Mouse (Mus musculus): ENCODE measurements at regions not wholly inside any gene's neighbourhood (a gene's known extent, or its start where the extent isn't known, plus 50 kb on each side); places are given as distances from the start of the nearest gene placed in this dataset.

DNA sequence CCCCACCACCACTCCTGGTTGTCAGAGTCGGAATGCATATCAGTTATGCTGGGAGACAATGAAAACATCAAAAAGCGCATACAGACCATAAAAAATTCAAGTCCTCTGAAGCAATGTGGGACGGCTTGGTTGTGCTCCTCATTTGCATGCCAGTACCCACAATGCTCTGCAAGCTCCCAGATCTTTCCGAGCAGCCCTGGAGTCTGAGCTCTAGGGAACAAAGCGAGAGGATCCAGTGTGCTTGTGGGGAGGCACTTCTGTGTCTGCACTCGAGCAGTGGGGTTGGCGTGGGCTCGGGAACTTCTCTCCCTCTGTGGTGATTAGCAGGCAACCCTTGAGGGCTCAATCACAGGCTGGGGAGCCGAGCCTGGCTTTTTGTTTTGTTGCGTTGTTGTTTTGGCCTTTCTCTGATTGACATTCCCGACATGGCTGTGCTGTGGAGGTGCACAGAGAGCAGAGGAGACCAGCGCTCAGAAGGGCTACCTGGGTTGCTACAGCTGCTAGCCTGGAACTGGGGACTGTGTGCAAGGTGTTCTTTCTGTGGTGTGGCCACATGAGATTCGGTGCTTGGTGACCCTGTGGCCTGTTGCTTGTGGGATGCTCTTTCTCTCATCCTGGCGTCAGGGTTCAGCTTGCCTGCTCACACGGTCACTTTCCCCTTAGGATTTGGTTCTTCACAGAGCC is 66.1 kb upstream of the Habp2 start:
- 71% methylated on average over 15 of the region's 15 CpGs for WGBS
- no peaks in the 10 kb centered on the region for H3K27me3 ChIP-seq (replicated peaks; ENCODE audit: control insufficient read depth, insufficient read depth, low read length)
- no peak overlapping the region for H3K4me2 ChIP-seq (ENCODE audit: low read depth, low read length)
- no peak overlapping the region for H3K27ac ChIP-seq (ENCODE audit: low read length)
- no peak overlapping the region for H3K4me3 ChIP-seq (ENCODE audit: low read length)
- ATAC-seq: no peak
- no peaks in the 10 kb centered on the region for H3K4me1 ChIP-seq (ENCODE audit: control insufficient read depth, insufficient read depth, low read length)
- no peak overlapping the region for H3K9ac ChIP-seq (ENCODE audit: low read depth, low read length)
- no peaks in the 10 kb centered on the region for H3K36me3 ChIP-seq (ENCODE audit: control insufficient read depth, insufficient read depth, low read length)
- H3K9me3 ChIP-seq (ENCODE audit: control insufficient read depth, low read length): no peaks in the 10 kb centered on the region

GRCm38 (mm10) chr19:56222496-56222895 is 64.4 kb upstream of the Habp2 start:
- Histone ChIP-seq H3K27me3 (replicated peaks; ENCODE audit: control insufficient read depth, insufficient read depth, low read length) (no peaks in the 10 kb centered on the region), H3K4me3 (ENCODE audit: low read length) (no peak overlapping the region), H3K9me3 (ENCODE audit: control insufficient read depth, low read length) (no peaks in the 10 kb centered on the region), H3K4me1 (ENCODE audit: control insufficient read depth, insufficient read depth, low read length) (no peaks in the 10 kb centered on the region), H3K4me2 (ENCODE audit: low read depth, low read length) (no peak overlapping the region), H3K9ac (ENCODE audit: low read depth, low read length) (no peak overlapping the region), H3K27ac (ENCODE audit: low read length) (no peak overlapping the region), H3K36me3 (ENCODE audit: control insufficient read depth, insufficient read depth, low read length) (no peaks in the 10 kb centered on the region)
- WGBS: 73% methylated on average over 4 of the region's 4 CpGs
- ATAC-seq: no peak

DNA sequence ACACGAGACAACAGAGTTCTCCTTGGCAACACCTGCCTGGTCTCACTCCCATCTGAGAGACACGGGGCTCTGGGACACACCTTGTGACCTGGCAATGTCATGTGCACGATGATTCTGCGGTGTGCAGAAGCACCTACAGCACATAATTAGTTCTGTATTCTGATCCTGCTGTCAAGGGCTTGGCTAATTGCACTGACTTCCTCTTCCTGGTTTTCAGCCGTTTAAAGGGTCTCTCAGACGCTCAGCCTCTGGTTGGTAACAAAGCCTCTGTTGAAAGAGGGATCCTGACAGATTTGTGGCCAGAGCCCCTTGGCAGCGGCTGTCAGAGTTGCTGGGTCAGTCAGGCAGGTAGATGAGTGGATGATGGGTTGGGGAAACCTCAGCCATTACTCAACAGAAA is 61.9 kb upstream of the Habp2 start:
- ATAC-seq: no peak
- Histone ChIP-seq H3K36me3 (ENCODE audit: control insufficient read depth, insufficient read depth, low read length) (no peaks in the 10 kb centered on the region), H3K27me3 (replicated peaks; ENCODE audit: control insufficient read depth, insufficient read depth, low read length) (no peaks in the 10 kb centered on the region), H3K27ac (ENCODE audit: low read length) (no peak overlapping the region), H3K4me3 (ENCODE audit: low read length) (no peak overlapping the region), H3K4me1 (ENCODE audit: control insufficient read depth, insufficient read depth, low read length) (no peaks in the 10 kb centered on the region), H3K9ac (ENCODE audit: low read depth, low read length) (no peak overlapping the region), H3K9me3 (ENCODE audit: control insufficient read depth, low read length) (no peaks in the 10 kb centered on the region), H3K4me2 (ENCODE audit: low read depth, low read length) (no peak overlapping the region)
- 26% methylated on average over 7 of the region's 7 CpGs for WGBS

DNA sequence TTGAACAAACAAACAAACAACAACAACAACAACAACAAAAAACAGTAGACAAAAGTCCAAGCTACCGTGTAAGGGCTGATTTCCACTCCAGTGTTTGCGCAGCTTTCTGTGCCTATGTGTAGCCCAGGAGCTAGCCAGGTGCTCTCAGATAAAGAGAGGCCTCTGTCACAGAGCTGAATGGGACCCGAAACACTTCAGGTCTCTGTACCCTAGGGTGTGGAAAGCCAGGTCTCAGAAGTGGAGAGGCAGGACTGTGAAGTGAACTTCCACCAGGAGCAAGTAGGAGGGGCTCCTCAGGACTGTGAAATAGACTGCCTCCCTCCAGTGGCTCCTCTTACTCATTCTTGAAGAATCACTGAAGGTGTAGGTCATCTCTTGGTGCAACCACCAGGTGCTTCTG is 61.4 kb upstream of the Habp2 start:
- no peaks in the 10 kb centered on the region for H3K4me1 ChIP-seq (ENCODE audit: control insufficient read depth, insufficient read depth, low read length)
- no peaks in the 10 kb centered on the region for H3K27me3 ChIP-seq (replicated peaks; ENCODE audit: control insufficient read depth, insufficient read depth, low read length)
- ATAC-seq: no peak
- H3K4me3 ChIP-seq (ENCODE audit: low read length): no peak overlapping the region
- no peak overlapping the region for H3K9ac ChIP-seq (ENCODE audit: low read depth, low read length)
- H3K4me2 ChIP-seq (ENCODE audit: low read depth, low read length): no peak overlapping the region
- H3K27ac ChIP-seq (ENCODE audit: low read length): no peak overlapping the region
- WGBS: 75% methylated on average over 3 of the region's 3 CpGs
- H3K36me3 ChIP-seq (ENCODE audit: control insufficient read depth, insufficient read depth, low read length): no peaks in the 10 kb centered on the region
- no peaks in the 10 kb centered on the region for H3K9me3 ChIP-seq (ENCODE audit: control insufficient read depth, low read length)

- H3K4me3 ChIP-seq (ENCODE audit: low read length): no peak overlapping the region
- H3K9me3 ChIP-seq (ENCODE audit: control insufficient read depth, low read length): no peaks in the 10 kb centered on the region; the same call in 1 of the 2 replicates
- H3K4me2 ChIP-seq (ENCODE audit: low read depth, low read length): no peak overlapping the region
- no peak overlapping the region for H3K27ac ChIP-seq (ENCODE audit: low read length)
- H3K4me1 ChIP-seq (ENCODE audit: control insufficient read depth, insufficient read depth, low read length): 0 out of 2 replicates have a peak, but pooled peaks cover 4% of the 10 kb centered on the region
- H3K27me3 ChIP-seq (replicated peaks; ENCODE audit: control insufficient read depth, insufficient read depth, low read length): no peaks in the 10 kb centered on the region
- H3K36me3 ChIP-seq (ENCODE audit: control insufficient read depth, insufficient read depth, low read length): no peaks in the 10 kb centered on the region
- no peak for ATAC-seq
- H3K9ac ChIP-seq (ENCODE audit: low read depth, low read length): no peak overlapping the region
Observed at GRCm38 (mm10) chr19:56228586-56228985, 58.4 kb upstream of the Habp2 start.

- Histone ChIP-seq H3K9me3 (ENCODE audit: control insufficient read depth, low read length) (no peaks in the 10 kb centered on the region; the same call in 1 of the 2 replicates), H3K4me2 (ENCODE audit: low read depth, low read length) (no peak overlapping the region), H3K4me1 (ENCODE audit: control insufficient read depth, insufficient read depth, low read length) (0 out of 2 replicates have a peak, but pooled peaks cover 4% of the 10 kb centered on the region), H3K9ac (ENCODE audit: low read depth, low read length) (no peak overlapping the region), H3K4me3 (ENCODE audit: low read length) (no peak overlapping the region), H3K36me3 (ENCODE audit: control insufficient read depth, insufficient read depth, low read length) (no peaks in the 10 kb centered on the region), H3K27me3 (replicated peaks; ENCODE audit: control insufficient read depth, insufficient read depth, low read length) (no peaks in the 10 kb centered on the region), H3K27ac (ENCODE audit: low read length) (no peak overlapping the region)
- ATAC-seq: no peak
- 78% methylated on average over 8 of the region's 8 CpGs for WGBS
Observed at GRCm38 (mm10) chr19:56231430-56231829, 55.5 kb upstream of the Habp2 start.

DNA sequence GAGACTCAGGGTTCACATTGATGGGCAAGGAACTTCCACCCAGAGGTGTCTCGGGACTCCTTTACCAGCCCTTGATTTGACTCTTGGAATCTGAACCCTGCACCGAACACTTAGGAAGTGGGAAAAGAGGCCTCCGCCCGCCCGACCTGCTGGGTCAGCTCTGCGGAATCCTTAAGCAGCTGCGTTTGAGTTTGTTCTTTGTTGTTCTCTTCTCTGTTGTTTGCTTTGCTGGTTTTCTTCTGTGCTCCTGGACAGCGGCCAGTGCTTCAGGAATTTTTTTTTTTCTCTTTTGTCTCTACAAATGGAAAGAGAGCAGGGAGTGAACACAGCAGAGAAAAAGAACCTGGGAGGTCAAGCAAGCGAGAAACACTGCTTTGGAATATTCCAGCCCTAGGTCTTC is 55.1 kb upstream of the Habp2 start:
- ATAC-seq: 0 out of 2 replicates have a peak, but pooled peaks have one; percentile 36
- 41% methylated on average over 9 of the region's 9 CpGs for WGBS
- no peak overlapping the region for H3K4me3 ChIP-seq (ENCODE audit: low read length)
- H3K4me2 ChIP-seq (ENCODE audit: low read depth, low read length): no peak overlapping the region
- 0 out of 2 replicates have a peak, but pooled peaks cover 4% of the 10 kb centered on the region for H3K4me1 ChIP-seq (ENCODE audit: control insufficient read depth, insufficient read depth, low read length)
- H3K9me3 ChIP-seq (ENCODE audit: control insufficient read depth, low read length): no peaks in the 10 kb centered on the region; the same call in 1 of the 2 replicates
- no peaks in the 10 kb centered on the region for H3K27me3 ChIP-seq (replicated peaks; ENCODE audit: control insufficient read depth, insufficient read depth, low read length)
- H3K9ac ChIP-seq (ENCODE audit: low read depth, low read length): no peak overlapping the region
- no peaks in the 10 kb centered on the region for H3K36me3 ChIP-seq (ENCODE audit: control insufficient read depth, insufficient read depth, low read length)
- no peak overlapping the region for H3K27ac ChIP-seq (ENCODE audit: low read length)

- Histone ChIP-seq H3K9ac (ENCODE audit: low read depth, low read length) (no peak overlapping the region), H3K27me3 (replicated peaks; ENCODE audit: control insufficient read depth, insufficient read depth, low read length) (no peaks in the 10 kb centered on the region), H3K9me3 (ENCODE audit: control insufficient read depth, low read length) (no peaks in the 10 kb centered on the region; the same call in 1 of the 2 replicates), H3K4me2 (ENCODE audit: low read depth, low read length) (no peak overlapping the region), H3K4me1 (ENCODE audit: control insufficient read depth, insufficient read depth, low read length) (0 out of 2 replicates have a peak, but pooled peaks cover 4% of the 10 kb centered on the region), H3K36me3 (ENCODE audit: control insufficient read depth, insufficient read depth, low read length) (no peaks in the 10 kb centered on the region), H3K27ac (ENCODE audit: low read length) (peak overlapping the region; percentile 4; the same call in 1 of the 2 replicates), H3K4me3 (ENCODE audit: low read length) (no peak overlapping the region)
- no peak for ATAC-seq
- 66% methylated on average over 7 of the region's 7 CpGs for WGBS
Observed at GRCm38 (mm10) chr19:56232269-56232668, 54.7 kb upstream of the Habp2 start.

DNA sequence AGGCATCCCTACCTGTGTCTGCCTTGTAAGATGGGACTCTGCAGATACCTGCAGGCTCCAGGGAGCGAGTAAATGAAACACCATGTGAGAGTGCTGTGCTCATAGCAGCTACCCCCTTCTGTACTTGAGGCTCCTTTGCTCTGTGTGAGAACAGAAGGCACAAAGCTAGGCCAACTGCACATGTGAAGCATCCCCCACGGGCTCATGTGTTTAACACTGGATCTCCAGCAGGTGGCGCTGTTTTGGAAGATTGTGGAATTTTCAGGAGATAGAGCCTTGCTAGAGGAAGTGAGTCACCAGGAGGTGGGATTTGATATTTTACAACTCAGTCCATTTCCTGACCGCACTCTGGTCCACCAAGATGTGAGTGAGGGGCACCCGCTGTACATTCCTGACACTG is 54.0 kb upstream of the Habp2 start:
- no peak overlapping the region for H3K27ac ChIP-seq (ENCODE audit: low read length)
- WGBS: 93% methylated on average over 5 of the region's 5 CpGs
- no peak for ATAC-seq

DNA sequence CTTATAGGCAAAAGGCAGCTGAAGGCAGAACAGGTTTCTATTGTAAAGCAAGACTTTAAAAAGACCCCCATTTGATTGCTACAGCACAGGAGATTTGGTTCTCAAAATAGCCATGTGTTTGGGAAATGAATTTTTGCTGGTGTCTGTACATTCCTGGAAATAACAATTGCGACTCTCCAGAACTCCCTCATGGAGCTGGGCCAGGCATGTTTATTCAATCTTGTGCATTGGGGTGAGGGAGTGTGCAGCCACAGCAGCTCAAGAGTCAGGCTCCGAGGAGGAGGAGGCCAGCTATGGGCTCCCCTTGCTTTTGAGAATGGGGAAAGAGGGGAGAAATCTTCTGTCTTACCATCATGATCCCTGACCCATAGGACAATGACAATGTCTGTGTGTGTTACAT is 51.9 kb upstream of the Habp2 start:
- H3K9ac ChIP-seq (ENCODE audit: low read depth, low read length): no peak overlapping the region
- H3K36me3 ChIP-seq (ENCODE audit: control insufficient read depth, insufficient read depth, low read length): no peaks in the 10 kb centered on the region
- no peak overlapping the region for H3K4me2 ChIP-seq (ENCODE audit: low read depth, low read length)
- 0 out of 2 replicates have a peak, but pooled peaks cover 4% of the 10 kb centered on the region for H3K4me1 ChIP-seq (ENCODE audit: control insufficient read depth, insufficient read depth, low read length)
- no peaks in the 10 kb centered on the region for H3K27me3 ChIP-seq (replicated peaks; ENCODE audit: control insufficient read depth, insufficient read depth, low read length)
- no peaks in the 10 kb centered on the region; the same call in 1 of the 2 replicates for H3K9me3 ChIP-seq (ENCODE audit: control insufficient read depth, low read length)
- 22% methylated on average over 2 of the region's 2 CpGs for WGBS
- H3K27ac ChIP-seq (ENCODE audit: low read length): no peak overlapping the region
- no peak overlapping the region for H3K4me3 ChIP-seq (ENCODE audit: low read length)
- ATAC-seq: no peak

More for the DNA sequence above, 54.0 kb upstream of the Habp2 start:
- Histone ChIP-seq H3K4me2 (ENCODE audit: low read depth, low read length) (no peak overlapping the region), H3K4me1 (ENCODE audit: control insufficient read depth, insufficient read depth, low read length) (0 out of 2 replicates have a peak, but pooled peaks cover 4% of the 10 kb centered on the region), H3K27me3 (replicated peaks; ENCODE audit: control insufficient read depth, insufficient read depth, low read length) (no peaks in the 10 kb centered on the region), H3K36me3 (ENCODE audit: control insufficient read depth, insufficient read depth, low read length) (no peaks in the 10 kb centered on the region), H3K9ac (ENCODE audit: low read depth, low read length) (no peak overlapping the region), H3K9me3 (ENCODE audit: control insufficient read depth, low read length) (no peaks in the 10 kb centered on the region; the same call in 1 of the 2 replicates), H3K4me3 (ENCODE audit: low read length) (no peak overlapping the region)
